Mouse (Mus musculus): ENCODE results near the gene Gal3st4. TPM values are rescaled to one million over a fixed set of nuclear protein-coding genes. Genes with fewer than 3 reads are reported as not detected.

Gal3st4 gene
- polyA plus RNA-seq, 1 experiment from 2014 or later, result 0.60 TPM

- ATAC-seq (replicated peaks; ENCODE audit: low FRiP score) (no peak), DNase-seq (ENCODE audit: low spot score) (no peak)
- Histone ChIP-seq H3K4me3 (ENCODE audit: low read depth, low read length) (peak overlapping the region; percentile 61), H3K27me3 (replicated peaks; ENCODE audit: control insufficient read depth, insufficient read depth, low read length) (peaks cover 14% of the 10 kb centered on the region), H3K9me3 (ENCODE audit: control insufficient read depth, low read length) (no peaks in the 10 kb centered on the region), H3K36me3 (ENCODE audit: control insufficient read depth, insufficient read depth, low read length) (no peaks in the 10 kb centered on the region; the same call in 1 of the 2 replicates), H3K27ac (ENCODE audit: low read depth, low read length) (no peak overlapping the region), H3K4me2 (peak overlapping the region; percentile 91), H3K9ac (ENCODE audit: low read depth, low read length) (peak overlapping the region; percentile 9; the same call in 1 of the 2 replicates), H3K4me1 (replicated peaks; ENCODE audit: control insufficient read depth, insufficient read depth, low read length) (peaks cover 4% of the 10 kb centered on the region)
- WGBS, result 21% methylated on average over 26 of the region's 26 CpGs
These were observed 7.8 kb upstream of the Gal3st4 start for GRCm38 (mm10) chr5:138280425-138280768.

GRCm38 (mm10) chr5:138279585-138280424 is 7.2 kb upstream of the Gal3st4 start, which contains the start of the genes Gm43720, Gpc2 and Stag3:
Gene Gm43720 (minus strand): TSS chr5:138279958.
Gene Gpc2 (minus strand): TSS chr5:138280005.
Gene Stag3 (plus strand): TSS chr5:138280240.
- ATAC-seq (replicated peaks; ENCODE audit: low FRiP score) (peak; percentile 99), DNase-seq (ENCODE audit: low spot score) (peak; percentile 96)
- Histone ChIP-seq H3K4me3 (ENCODE audit: low read depth, low read length) (peak within 1 kb of the TSS; percentile 61), H3K4me2 (peak within 1 kb of the TSS; percentile 91), H3K9ac (ENCODE audit: low read depth, low read length) (peak within 1 kb of the TSS; percentile 65), H3K36me3 (ENCODE audit: control insufficient read depth, insufficient read depth, low read length) (no peaks in the 10 kb centered on the region; the same call in 1 of the 2 replicates), H3K27ac (ENCODE audit: low read depth, low read length) (no peak within 1 kb of the TSS), H3K4me1 (replicated peaks; ENCODE audit: control insufficient read depth, insufficient read depth, low read length) (peaks cover 4% of the 10 kb centered on the region), H3K9me3 (ENCODE audit: control insufficient read depth, low read length) (no peaks in the 10 kb centered on the region), H3K27me3 (replicated peaks; ENCODE audit: control insufficient read depth, insufficient read depth, low read length) (peaks cover 18% of the 10 kb centered on the region)
- under 1% methylated on average over 56 of the region's 56 CpGs for WGBS

- H3K36me3 ChIP-seq (ENCODE audit: control insufficient read depth, insufficient read depth, low read length), result no peaks in the 10 kb centered on the region; the same call in 1 of the 2 replicates
- no peak overlapping the region for H3K4me3 ChIP-seq (ENCODE audit: low read depth, low read length)
- H3K9me3 ChIP-seq (ENCODE audit: control insufficient read depth, low read length), result no peaks in the 10 kb centered on the region
- peaks cover 4% of the 10 kb centered on the region for H3K4me1 ChIP-seq (replicated peaks; ENCODE audit: control insufficient read depth, insufficient read depth, low read length)
- H3K27me3 ChIP-seq (replicated peaks; ENCODE audit: control insufficient read depth, insufficient read depth, low read length), result peaks cover 24% of the 10 kb centered on the region
- 91% methylated on average over 7 of the region's 7 CpGs for WGBS
- H3K27ac ChIP-seq (ENCODE audit: low read depth, low read length), result no peak overlapping the region
- no peak for DNase-seq (ENCODE audit: low spot score)
- ATAC-seq (replicated peaks; ENCODE audit: low FRiP score), result no peak
- no peak overlapping the region for H3K9ac ChIP-seq (ENCODE audit: low read depth, low read length)
- H3K4me2 ChIP-seq, result no peak overlapping the region
These were observed 5.4 kb upstream of the Gal3st4 start for GRCm38 (mm10) chr5:138277994-138278393.

- peaks cover 47% of the 10 kb centered on the region for H3K27me3 ChIP-seq (replicated peaks; ENCODE audit: control insufficient read depth, insufficient read depth, low read length)
These were observed 2.8 kb upstream of the Gal3st4 start for GRCm38 (mm10) chr5:138275216-138276050.

GRCm38 (mm10) chr5:138274186-138274585 is 1.5 kb upstream of the Gal3st4 start:
- WGBS, result 64% methylated on average over 8 of the region's 8 CpGs
- ATAC-seq (replicated peaks; ENCODE audit: low FRiP score), result no peak
- no peak overlapping the region for H3K27ac ChIP-seq (ENCODE audit: low read depth, low read length)
- no peaks in the 10 kb centered on the region; the same call in 1 of the 2 replicates for H3K36me3 ChIP-seq (ENCODE audit: control insufficient read depth, insufficient read depth, low read length)
- no peak overlapping the region for H3K9ac ChIP-seq (ENCODE audit: low read depth, low read length)
- DNase-seq (ENCODE audit: low spot score), result no peak
- H3K27me3 ChIP-seq (replicated peaks; ENCODE audit: control insufficient read depth, insufficient read depth, low read length), result peaks cover 49% of the 10 kb centered on the region
- no peak overlapping the region for H3K4me3 ChIP-seq (ENCODE audit: low read depth, low read length)
- H3K9me3 ChIP-seq (ENCODE audit: control insufficient read depth, low read length), result no peaks in the 10 kb centered on the region
- no peak overlapping the region for H3K4me2 ChIP-seq
- H3K4me1 ChIP-seq (replicated peaks; ENCODE audit: control insufficient read depth, insufficient read depth, low read length), result no peaks in the 10 kb centered on the region; the same call in none of the 2 replicates

More at GRCm38 (mm10) chr5:138275216-138276050, 2.8 kb upstream of the Gal3st4 start:
- Histone ChIP-seq H3K9ac (ENCODE audit: low read depth, low read length) (no peak overlapping the region), H3K9me3 (ENCODE audit: control insufficient read depth, low read length) (no peaks in the 10 kb centered on the region), H3K4me3 (ENCODE audit: low read depth, low read length) (0 out of 2 replicates have a peak overlapping the region, but pooled peaks have one; percentile 20), H3K36me3 (ENCODE audit: control insufficient read depth, insufficient read depth, low read length) (no peaks in the 10 kb centered on the region; the same call in 1 of the 2 replicates), H3K4me2 (peak overlapping the region; percentile 51), H3K27ac (ENCODE audit: low read depth, low read length) (no peak overlapping the region), H3K4me1 (replicated peaks; ENCODE audit: control insufficient read depth, insufficient read depth, low read length) (peaks cover 3% of the 10 kb centered on the region)
- ATAC-seq (replicated peaks; ENCODE audit: low FRiP score), result no peak
- no peak for DNase-seq (ENCODE audit: low spot score)
- whole genome bisulfite sequencing, result 30% methylated on average over 41 of the region's 41 CpGs

- no peak overlapping the region for H3K9ac ChIP-seq (ENCODE audit: low read depth, low read length)
- H3K9me3 ChIP-seq (ENCODE audit: control insufficient read depth, low read length), result no peaks in the 10 kb centered on the region
- no peak overlapping the region for H3K4me2 ChIP-seq
- ATAC-seq (replicated peaks; ENCODE audit: low FRiP score) (no peak), DNase-seq (ENCODE audit: low spot score) (no peak)
- no peaks in the 10 kb centered on the region; the same call in none of the 2 replicates for H3K4me1 ChIP-seq (replicated peaks; ENCODE audit: control insufficient read depth, insufficient read depth, low read length)
- peaks cover 40% of the 10 kb centered on the region for H3K27me3 ChIP-seq (replicated peaks; ENCODE audit: control insufficient read depth, insufficient read depth, low read length)
- H3K27ac ChIP-seq (ENCODE audit: low read depth, low read length), result no peak overlapping the region
- 52% methylated on average over 3 of the region's 3 CpGs for WGBS
- H3K4me3 ChIP-seq (ENCODE audit: low read depth, low read length), result no peak overlapping the region
- H3K36me3 ChIP-seq (ENCODE audit: control insufficient read depth, insufficient read depth, low read length), result no peaks in the 10 kb centered on the region
These were observed 1.4 kb downstream of the Gal3st4 start for GRCm38 (mm10) chr5:138271232-138271631.

GRCm38 (mm10) chr5:138268980-138269379 is 3.7 kb downstream of the Gal3st4 start:
- peaks cover 5% of the 10 kb centered on the region for H3K4me1 ChIP-seq (replicated peaks; ENCODE audit: control insufficient read depth, insufficient read depth, low read length)
- 72% methylated on average over 4 of the region's 4 CpGs for WGBS
- H3K4me3 ChIP-seq (ENCODE audit: low read depth, low read length), result no peak overlapping the region
- DNase-seq (ENCODE audit: low spot score) (no peak), ATAC-seq (replicated peaks; ENCODE audit: low FRiP score) (no peak)
- H3K9ac ChIP-seq (ENCODE audit: low read depth, low read length), result no peak overlapping the region
- peaks cover 32% of the 10 kb centered on the region for H3K27me3 ChIP-seq (replicated peaks; ENCODE audit: control insufficient read depth, insufficient read depth, low read length)
- no peaks in the 10 kb centered on the region for H3K9me3 ChIP-seq (ENCODE audit: control insufficient read depth, low read length)
- no peaks in the 10 kb centered on the region for H3K36me3 ChIP-seq (ENCODE audit: control insufficient read depth, insufficient read depth, low read length)
- no peak overlapping the region for H3K4me2 ChIP-seq
- no peak overlapping the region for H3K27ac ChIP-seq (ENCODE audit: low read depth, low read length)

GRCm38 (mm10) chr5:138267114-138267513 is 5.5 kb downstream of the Gal3st4 start:
- H3K4me1 ChIP-seq (replicated peaks; ENCODE audit: control insufficient read depth, insufficient read depth, low read length), result peaks cover 15% of the 10 kb centered on the region
- H3K9me3 ChIP-seq (ENCODE audit: control insufficient read depth, low read length), result no peaks in the 10 kb centered on the region
- no peak overlapping the region for H3K27ac ChIP-seq (ENCODE audit: low read depth, low read length)
- peaks cover 2% of the 10 kb centered on the region; the same call in 1 of the 2 replicates for H3K36me3 ChIP-seq (ENCODE audit: control insufficient read depth, insufficient read depth, low read length)
- no peak overlapping the region for H3K9ac ChIP-seq (ENCODE audit: low read depth, low read length)
- DNase-seq (ENCODE audit: low spot score) (peak; percentile 9), ATAC-seq (replicated peaks; ENCODE audit: low FRiP score) (no peak)
- 84% methylated on average over 3 of the region's 3 CpGs for WGBS
- H3K4me3 ChIP-seq (ENCODE audit: low read depth, low read length), result no peak overlapping the region
- H3K27me3 ChIP-seq (replicated peaks; ENCODE audit: control insufficient read depth, insufficient read depth, low read length), result peaks cover 20% of the 10 kb centered on the region
- no peak overlapping the region for H3K4me2 ChIP-seq

Data from liver, embryonic 11.5 days (tissue).